Mouse (Mus musculus) liver, embryonic 14.5 days (tissue): Measurements from ENCODE around the gene Icam4. TPM values are rescaled to one million over a fixed set of nuclear protein-coding genes. Genes with fewer than 3 reads are reported as not detected.
A peak's percentile ranks its signal among the peaks of the same experiment; 100 is the strongest.

Experiments
- ATAC-seq: fragments of 200-750 bp; cut with Nextera tagmentation; 2 replicates; pipeline ENCODE4 v1.8.0; 2017; ENCODE audit warnings: moderate number of reproducible peaks, mild to moderate bottlenecking, moderate library complexity; ENCODE audit not compliant: insufficient read depth
- DNase-seq, 3 experiments: peaks; one replicate each; pipeline ENCODE4 v3.0.0-alpha.2; 2012 to 2013; ENCODE audit warnings: low read depth in 3 of 3, low spot score in 3 of 3
- H3K27ac ChIP-seq: fragments of 300-500 bp; sonication (generic); 2 replicates; pipeline ENCODE4 v1.5.1; 2014; ENCODE audit warnings: moderate library complexity, mild to moderate bottlenecking, control low read depth, inconsistent platforms
- H3K27me3 ChIP-seq: fragments of 300-500 bp; sonication (generic); 2 replicates; pipeline ENCODE4 v1.6.1; 2014; ENCODE audit warnings: mild to moderate bottlenecking, low read length, moderate library complexity; ENCODE audit not compliant: control insufficient read depth, insufficient read depth
- H3K36me3 ChIP-seq: fragments of 300-500 bp; sonication (generic); replicated peaks from 2 replicates; pipeline ENCODE4 v1.6.1; 2014; ENCODE audit warnings: low read depth; ENCODE audit not compliant: control insufficient read depth, insufficient read depth
- H3K4me1 ChIP-seq, 2 experiments: fragments of 200-500 bp in 1 of 2; fragments of 300-500 bp in 1 of 2; sonication (generic) in 1 of 2; replicated peaks; 2 replicates each; pipeline ENCODE4 v1.6.1; 2012 to 2014; ENCODE audit warnings: antibody characterized with exemption in 1 of 2, inconsistent platforms in 1 of 2, low read length in 1 of 2; ENCODE audit not compliant: control insufficient read depth in 2 of 2, insufficient read depth in 2 of 2
- H3K4me2 ChIP-seq: fragments of 300-500 bp; sonication (generic); 2 replicates; pipeline ENCODE4 v1.6.1; 2014; ENCODE audit warnings: low read depth, mild to moderate bottlenecking, control low read depth, moderate library complexity
- H3K4me3 ChIP-seq, 2 experiments: fragments of 200-500 bp in 1 of 2; fragments of 300-500 bp in 1 of 2; sonication (generic) in 1 of 2; 2 replicates each; pipeline ENCODE4 v1.5.1; 2012 to 2014; ENCODE audit warnings: low read depth in 2 of 2, low read length in 2 of 2, mild to moderate bottlenecking in 2 of 2, control low read depth in 1 of 2, inconsistent platforms in 1 of 2, moderate library complexity in 1 of 2; ENCODE audit not compliant: insufficient read depth in 1 of 2
- H3K9ac ChIP-seq: fragments of 300-500 bp; sonication (generic); replicated peaks from 2 replicates; pipeline ENCODE4 v1.6.1; 2014; ENCODE audit warnings: mild to moderate bottlenecking, control low read depth, moderate library complexity
- H3K9me3 ChIP-seq: fragments of 300-500 bp; sonication (generic); 2 replicates; pipeline ENCODE4 v1.6.1; 2016; ENCODE audit warnings: low read length, mixed read lengths; ENCODE audit not compliant: control insufficient read depth
- CTCF ChIP-seq: IDR thresholded peaks from 2 replicates; pipeline ENCODE4 v1.5.1; 2016; ENCODE audit warnings: antibody characterized with exemption, low read depth, control low read depth
- EP300 ChIP-seq: IDR thresholded peaks from 2 replicates; pipeline ENCODE4 v1.6.1; 2016; ENCODE audit warnings: antibody characterized with exemption, low read depth
- WGBS: fragments of 180-500 bp; shearing (Covaris S2); extraction: QIAGEN DNeasy Blood & Tissue Kit; methylation state at CpG from one replicate; pipeline ENCODE4 v1.1.7; 2014; ENCODE audit not compliant: insufficient replicate concordance; 5-methylcytosine and 5-hydroxymethylcytosine counted together
- polyA plus RNA-seq, 2 experiments: library from polyadenylated mRNA; depleted of rRNA in 1 of 2; stranded (reverse) in 1 of 2; unstranded in 1 of 2; fragments of >200 nt; fragmentation: Nextera tagmentation in 1 of 2; extraction: Ambion mirVana in 1 of 2; gene quantifications; 2 replicates each; pipeline versions ENCODE4 v1.2.1 to v1.2.3; 2012 to 2014

The Icam4 gene
- polyA plus RNA-seq, 2 experiments, result 61.8 to 204 TPM

- no peak overlapping the region; the same call in none of the 2 replicates for H3K27ac ChIP-seq
- WGBS, result 14% methylated on average over 5 of the region's 5 CpGs
- H3K9ac ChIP-seq, result peak overlapping the region; percentile 15
- no peak overlapping the region for H3K4me3 ChIP-seq
- H3K4me1 ChIP-seq, result peaks cover 6 to 23% of the 10 kb centered on the region in 2 experiments
- no peaks in the 10 kb centered on the region; the same call in 1 of the 2 replicates for H3K36me3 ChIP-seq
- no peak for TF ChIP-seq CTCF
- no peak for TF ChIP-seq EP300
- peaks cover 27% of the 10 kb centered on the region for H3K27me3 ChIP-seq
- H3K4me2 ChIP-seq, result no peak overlapping the region; the same call in 1 of the 2 replicates
- H3K9me3 ChIP-seq, result no peaks in the 10 kb centered on the region
- no peak for DNase-seq
- no peak for ATAC-seq
Observed at GRCm38 (mm10) chr9:21011846-21012312, 17.3 kb upstream of the Icam4 start.

- 0% methylated on average over 1 of the region's 1 CpGs for WGBS
- no peak overlapping the region for H3K9ac ChIP-seq
- no peak for DNase-seq
Observed at GRCm38 (mm10) chr9:21012368-21012767, 16.8 kb upstream of the Icam4 start.

GRCm38 (mm10) chr9:21014691-21015570, 14.2 kb upstream of the Icam4 start:
- DNase-seq, result no peak
- Histone ChIP-seq H3K36me3 (no peaks in the 10 kb centered on the region), H3K9me3 (no peaks in the 10 kb centered on the region), H3K4me2 (peak overlapping the region; percentile 49), H3K4me3 (peak overlapping the region; percentile 48 to 53), H3K27me3 (peaks cover 34% of the 10 kb centered on the region), H3K4me1 (peaks cover 8 to 28% of the 10 kb centered on the region in 2 experiments), H3K9ac (no peak overlapping the region), H3K27ac (no peak overlapping the region)
- TF ChIP-seq CTCF, result 0 out of 2 replicates have a peak, but pooled peaks have one; percentile 5
- no peak for TF ChIP-seq EP300
- ATAC-seq, result peak; percentile 14
- WGBS, result 2% methylated on average over 29 of the region's 29 CpGs

More at GRCm38 (mm10) chr9:21012368-21012767, 16.8 kb upstream of the Icam4 start:
- peak; percentile 60 for TF ChIP-seq CTCF
- no peak for TF ChIP-seq EP300
- Histone ChIP-seq H3K36me3 (no peaks in the 10 kb centered on the region; the same call in 1 of the 2 replicates), H3K4me1 (peaks cover 6 to 27% of the 10 kb centered on the region in 2 experiments), H3K27ac (no peak overlapping the region), H3K4me2 (no peak overlapping the region), H3K27me3 (peaks cover 31% of the 10 kb centered on the region), H3K9me3 (no peaks in the 10 kb centered on the region), H3K4me3 (no peak overlapping the region)
- ATAC-seq, result no peak

- Histone ChIP-seq H3K4me2 (peak within 1 kb of the TSS; percentile 49), H3K9me3 (no peaks in the 10 kb centered on the region), H3K27me3 (peaks cover 34% of the 10 kb centered on the region), H3K4me1 (peaks cover 8 to 26% of the 10 kb centered on the region in 2 experiments), H3K27ac (no peak within 1 kb of the TSS), H3K36me3 (no peaks in the 10 kb centered on the region), H3K4me3 (peak within 1 kb of the TSS; percentile 48 to 53), H3K9ac (peak within 1 kb of the TSS; percentile 34)
- under 1% methylated on average over 30 of the region's 30 CpGs for WGBS
- TF ChIP-seq CTCF, result no peak
- no peak for TF ChIP-seq EP300
- DNase-seq, result peak in 1 of 3 experiments; percentile 37
- peak; percentile 57 for ATAC-seq
Observed at GRCm38 (mm10) chr9:21015571-21016130, 13.5 kb upstream of the Icam4 start, which contains the start of gene Icam1. Icam1 (plus strand) TSS chr9:21015985.
